Mouse (Mus musculus): ENCODE measurements around the gene Pde9a. TPM values are rescaled to one million over a fixed set of nuclear protein-coding genes. Genes with fewer than 3 reads are reported as not detected.
A peak's percentile ranks its signal among the peaks of the same experiment; 100 is the strongest.

The Pde9a gene
- polyA plus RNA-seq, 1 experiment = 83.6 TPM

DNA sequence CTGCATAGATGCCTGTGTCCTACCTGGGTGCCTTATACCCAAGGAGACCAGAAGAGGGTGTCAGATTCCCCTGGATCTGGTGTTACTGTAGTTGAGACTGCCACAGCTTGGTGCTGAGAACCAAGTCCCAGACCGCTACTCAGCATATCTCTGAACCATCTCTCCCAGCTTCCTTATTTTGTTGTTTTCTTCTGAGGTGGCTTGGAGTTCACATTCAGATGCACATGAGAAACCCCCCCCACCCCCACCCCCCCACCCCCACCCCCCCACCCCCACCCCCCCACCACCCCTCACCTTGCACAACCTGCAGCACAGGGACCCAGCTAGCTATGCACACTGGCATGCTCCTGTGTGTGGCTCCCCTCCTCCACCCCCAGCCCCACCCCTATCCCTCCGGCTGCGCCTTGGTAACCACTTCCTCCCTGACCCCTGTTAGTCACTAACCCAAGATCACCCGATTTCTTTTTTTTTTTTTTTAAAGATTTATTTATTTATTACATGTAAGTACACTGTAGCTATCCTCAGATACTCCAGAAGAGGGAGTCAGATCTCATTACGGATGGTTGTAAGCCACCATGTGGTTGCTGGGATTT is 50.9 kb downstream of the Pde9a start:
- peaks cover 8% of the 10 kb centered on the region for H3K4me1 ChIP-seq (ENCODE audit: control insufficient read depth, insufficient read depth, low read length)
- no peak for DNase-seq
- 50% methylated on average over 4 of the region's 5 CpGs for WGBS
- no peak overlapping the region for H3K4me3 ChIP-seq (replicated peaks; ENCODE audit: extremely low read depth, low read depth, low read length)
- TF ChIP-seq POLR2A (IDR thresholded peaks at IDR 0.05; ENCODE audit: borderline replicate concordance, extremely low read depth, low read depth, low read length) = no peak
- TF ChIP-seq CTCF (IDR thresholded peaks at IDR 0.05; ENCODE audit: insufficient read depth, low read length) = no peak

DNA sequence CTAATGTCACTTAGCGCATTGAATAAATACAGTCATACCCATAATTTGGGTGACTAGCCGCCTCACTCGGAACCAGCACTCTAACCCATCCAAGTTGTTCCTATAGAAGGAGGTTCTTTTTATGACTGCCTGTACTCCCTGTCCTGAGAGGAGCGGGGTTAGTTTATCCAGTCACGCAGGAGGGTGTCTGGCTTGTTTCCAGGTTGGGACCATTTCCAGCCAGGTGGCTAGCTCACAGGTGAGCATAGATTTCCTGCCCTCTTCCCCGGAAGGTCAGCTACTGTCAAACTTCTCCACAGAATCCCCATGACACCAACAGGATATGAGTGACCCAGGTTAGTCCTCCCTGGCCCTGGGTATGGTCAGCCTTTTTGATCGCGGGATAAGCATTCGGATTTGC is 51.5 kb downstream of the Pde9a start:
- H3K4me3 ChIP-seq (replicated peaks; ENCODE audit: extremely low read depth, low read depth, low read length) = no peak overlapping the region
- TF ChIP-seq POLR2A (IDR thresholded peaks at IDR 0.05; ENCODE audit: borderline replicate concordance, extremely low read depth, low read depth, low read length) = no peak
- no peak for TF ChIP-seq CTCF (IDR thresholded peaks at IDR 0.05; ENCODE audit: insufficient read depth, low read length)
- no peak for DNase-seq
- WGBS = 89% methylated on average over 9 of the region's 9 CpGs
- peaks cover 8% of the 10 kb centered on the region for H3K4me1 ChIP-seq (ENCODE audit: control insufficient read depth, insufficient read depth, low read length)

DNA sequence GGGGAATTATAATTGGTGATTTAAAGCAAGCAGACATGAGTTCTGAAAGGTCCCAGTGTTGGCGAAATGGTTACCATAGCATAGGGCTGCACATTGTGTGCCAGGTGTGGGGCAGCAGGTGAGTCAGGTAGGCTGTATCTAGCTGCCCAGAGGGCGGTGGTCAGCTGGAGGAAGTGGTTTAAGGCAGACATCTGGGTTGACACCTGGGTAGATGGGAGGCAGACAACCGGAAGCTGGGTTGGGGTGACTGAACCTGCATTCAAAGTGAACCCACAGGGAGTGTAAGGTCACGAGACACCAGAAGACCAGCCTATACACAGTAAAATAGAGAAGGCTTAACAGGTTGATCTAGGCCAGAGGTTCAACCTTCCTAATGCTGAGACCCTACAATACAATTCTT is 54.0 kb downstream of the Pde9a start:
- DNase-seq = no peak
- no peak overlapping the region for H3K4me3 ChIP-seq (replicated peaks; ENCODE audit: extremely low read depth, low read depth, low read length)
- peaks cover 12% of the 10 kb centered on the region for H3K4me1 ChIP-seq (ENCODE audit: control insufficient read depth, insufficient read depth, low read length)
- WGBS = 81% methylated on average over 4 of the region's 4 CpGs
- TF ChIP-seq POLR2A (IDR thresholded peaks at IDR 0.05; ENCODE audit: borderline replicate concordance, extremely low read depth, low read depth, low read length) (no peak), CTCF (IDR thresholded peaks at IDR 0.05; ENCODE audit: insufficient read depth, low read length) (no peak)

DNA sequence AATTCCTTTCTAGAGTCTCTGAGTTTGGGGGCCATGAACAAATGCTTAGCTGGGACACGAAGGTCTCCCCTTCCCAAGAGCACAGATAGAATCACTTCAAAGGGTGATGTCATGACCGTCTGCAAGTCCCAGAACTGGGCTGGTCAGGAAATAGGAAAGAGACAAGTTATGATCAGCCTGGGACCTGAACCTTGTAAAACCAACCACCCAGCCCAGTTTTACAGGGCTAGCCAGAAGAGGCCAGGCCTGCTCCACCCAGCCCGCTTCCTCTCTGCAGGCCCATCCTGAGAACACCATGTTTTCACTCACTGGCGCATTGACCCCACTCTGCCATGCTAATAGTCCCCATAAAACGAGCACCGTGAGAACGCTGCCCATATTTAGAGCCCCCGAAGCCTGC is 56.5 kb downstream of the Pde9a start:
- WGBS = 67% methylated on average over 8 of the region's 8 CpGs
- DNase-seq = no peak
- TF ChIP-seq POLR2A (IDR thresholded peaks at IDR 0.05; ENCODE audit: borderline replicate concordance, extremely low read depth, low read depth, low read length) (no peak), CTCF (IDR thresholded peaks at IDR 0.05; ENCODE audit: insufficient read depth, low read length) (no peak)

DNA sequence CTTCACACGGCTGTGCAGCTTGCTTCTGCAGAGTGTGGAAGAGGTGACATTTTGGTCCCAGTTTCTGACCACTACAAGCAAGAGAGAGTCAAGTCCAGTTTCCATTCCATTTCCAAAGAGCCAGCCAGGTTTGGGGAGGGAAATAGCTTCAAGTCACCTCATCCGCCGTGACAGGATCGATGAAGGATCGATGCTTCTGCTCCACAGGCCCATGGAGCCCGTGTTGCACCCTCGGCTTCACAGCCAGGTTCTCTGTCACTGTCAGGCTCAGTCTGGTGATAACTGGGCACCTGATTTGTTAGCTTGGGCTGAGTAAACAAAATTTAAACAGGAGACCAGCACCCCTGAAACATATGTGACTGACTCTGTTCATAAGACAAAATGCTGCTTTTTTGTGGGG is 58.2 kb downstream of the Pde9a start:
- 64% methylated on average over 7 of the region's 7 CpGs for WGBS
- no peak for DNase-seq
- Histone ChIP-seq H3K4me1 (ENCODE audit: control insufficient read depth, insufficient read depth, low read length) (peaks cover 18% of the 10 kb centered on the region), H3K4me3 (replicated peaks; ENCODE audit: extremely low read depth, low read depth, low read length) (no peak overlapping the region)
- TF ChIP-seq POLR2A (IDR thresholded peaks at IDR 0.05; ENCODE audit: borderline replicate concordance, extremely low read depth, low read depth, low read length) = no peak

More for the DNA sequence above, 56.5 kb downstream of the Pde9a start:
- H3K4me1 ChIP-seq (ENCODE audit: control insufficient read depth, insufficient read depth, low read length) = peaks cover 18% of the 10 kb centered on the region
- no peak overlapping the region for H3K4me3 ChIP-seq (replicated peaks; ENCODE audit: extremely low read depth, low read depth, low read length)

DNA sequence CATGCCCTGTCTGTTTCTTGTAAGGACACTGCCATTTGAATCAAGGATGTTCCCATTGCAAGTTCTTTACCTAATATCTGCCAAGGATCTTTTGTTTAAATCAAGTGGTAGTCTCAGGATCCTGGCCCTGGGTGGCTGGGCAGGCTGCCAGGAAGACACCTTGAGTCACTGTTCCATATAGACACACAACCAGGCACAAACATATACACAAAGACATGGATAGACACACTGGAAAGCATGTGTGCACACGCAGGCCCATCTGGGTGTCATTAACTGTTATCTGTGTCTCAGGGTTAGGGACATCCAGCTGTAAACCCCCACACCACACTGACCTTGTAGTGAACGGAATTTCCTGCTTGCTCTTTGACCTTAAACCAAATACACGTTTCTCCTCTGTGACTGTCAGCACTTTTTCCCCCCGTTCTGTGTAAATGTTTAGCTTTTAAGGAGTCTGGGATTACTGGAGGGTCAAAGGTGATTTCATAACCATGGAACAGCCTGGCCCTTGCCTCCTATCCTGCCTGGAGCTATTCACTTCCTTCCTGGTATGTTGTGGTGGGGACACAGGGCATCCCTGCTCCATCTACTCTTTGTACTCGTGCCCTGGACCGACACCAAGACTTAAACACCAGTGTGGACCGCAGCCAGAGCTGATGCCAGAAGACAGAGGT is 59.2 kb downstream of the Pde9a start:
- TF ChIP-seq CTCF (IDR thresholded peaks at IDR 0.05; ENCODE audit: insufficient read depth, low read length) (no peak), POLR2A (IDR thresholded peaks at IDR 0.05; ENCODE audit: borderline replicate concordance, extremely low read depth, low read depth, low read length) (no peak)
- WGBS = 29% methylated on average over 7 of the region's 7 CpGs
- DNase-seq = peak; percentile 31
- Histone ChIP-seq H3K4me3 (replicated peaks; ENCODE audit: extremely low read depth, low read depth, low read length) (no peak overlapping the region), H3K4me1 (ENCODE audit: control insufficient read depth, insufficient read depth, low read length) (peaks cover 18% of the 10 kb centered on the region)

DNA sequence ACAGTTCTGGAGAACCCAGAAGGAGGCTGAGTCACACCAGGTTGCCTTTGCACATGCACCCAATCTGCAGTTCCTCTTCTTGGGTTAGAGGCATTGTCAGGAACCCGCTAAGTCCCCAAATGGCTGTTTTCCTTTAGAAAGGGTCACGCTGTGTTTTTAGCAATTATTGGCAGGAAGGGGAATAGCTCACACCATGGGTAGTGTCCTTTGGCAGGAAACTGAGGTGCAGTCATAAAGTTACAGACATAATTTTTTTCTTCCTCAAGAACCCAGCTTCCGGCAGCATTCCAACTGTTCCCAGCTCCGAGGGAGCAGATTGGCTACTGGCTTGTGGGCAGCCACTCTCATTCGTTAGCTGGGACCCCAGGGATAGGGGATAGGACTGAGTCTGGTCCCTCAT is 61.8 kb downstream of the Pde9a start:
- no peak for TF ChIP-seq POLR2A (IDR thresholded peaks at IDR 0.05; ENCODE audit: borderline replicate concordance, extremely low read depth, low read depth, low read length)
- no peak for TF ChIP-seq CTCF (IDR thresholded peaks at IDR 0.05; ENCODE audit: insufficient read depth, low read length)
- H3K4me3 ChIP-seq (replicated peaks; ENCODE audit: extremely low read depth, low read depth, low read length) = no peak overlapping the region
- peaks cover 23% of the 10 kb centered on the region for H3K4me1 ChIP-seq (ENCODE audit: control insufficient read depth, insufficient read depth, low read length)
- 54% methylated on average over 5 of the region's 5 CpGs for WGBS
- DNase-seq = no peak

DNA sequence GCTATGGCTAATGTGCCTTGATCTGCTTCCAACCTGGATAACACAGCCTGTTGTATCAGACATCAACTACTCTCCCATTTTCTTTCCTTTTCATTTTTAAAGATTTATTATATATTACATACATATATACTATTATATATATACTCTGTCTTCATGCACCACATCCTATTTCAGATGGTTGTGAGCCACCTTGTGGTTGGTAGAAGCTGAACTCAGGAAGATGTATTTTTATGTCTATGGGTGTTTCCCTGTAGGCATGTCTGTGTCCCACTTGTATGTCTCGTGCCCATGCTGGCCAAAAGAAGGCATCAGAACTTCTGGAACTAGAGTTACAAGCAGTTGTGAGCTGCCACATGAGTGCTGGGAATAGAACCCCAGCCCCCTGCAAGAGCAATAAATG is 62.5 kb downstream of the Pde9a start:
- no peak for DNase-seq
- TF ChIP-seq CTCF (IDR thresholded peaks at IDR 0.05; ENCODE audit: insufficient read depth, low read length) = no peak
- TF ChIP-seq POLR2A (IDR thresholded peaks at IDR 0.05; ENCODE audit: borderline replicate concordance, extremely low read depth, low read depth, low read length) = no peak
- Histone ChIP-seq H3K4me3 (replicated peaks; ENCODE audit: extremely low read depth, low read depth, low read length) (no peak overlapping the region), H3K4me1 (ENCODE audit: control insufficient read depth, insufficient read depth, low read length) (peaks cover 21% of the 10 kb centered on the region)
- 56% methylated on average over 1 of the region's 1 CpGs for WGBS

DNA sequence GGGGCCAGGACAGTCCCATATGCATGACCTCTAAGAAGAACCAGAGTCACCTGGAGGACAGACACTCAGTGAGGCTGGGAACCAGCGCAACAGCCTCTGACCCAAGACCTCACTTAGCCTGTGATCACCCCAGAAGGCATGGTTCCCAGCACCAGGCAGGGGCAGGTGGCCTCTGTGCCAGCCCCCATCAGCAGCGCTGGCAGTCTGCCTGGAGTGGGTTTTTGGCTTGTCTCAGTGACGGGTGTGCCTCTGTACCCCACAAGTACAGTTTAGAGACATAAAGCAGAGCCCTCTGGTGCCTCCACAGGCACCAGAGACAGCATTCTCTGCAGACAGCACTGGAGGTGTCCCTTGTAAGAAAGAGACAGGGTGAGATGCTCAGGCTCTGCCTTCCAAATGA is 64.2 kb downstream of the Pde9a start:
- WGBS = 73% methylated on average over 3 of the region's 3 CpGs
- no peak for DNase-seq
- H3K4me1 ChIP-seq (ENCODE audit: control insufficient read depth, insufficient read depth, low read length) = peaks cover 13% of the 10 kb centered on the region
- no peak overlapping the region for H3K4me3 ChIP-seq (replicated peaks; ENCODE audit: extremely low read depth, low read depth, low read length)
- no peak for TF ChIP-seq POLR2A (IDR thresholded peaks at IDR 0.05; ENCODE audit: borderline replicate concordance, extremely low read depth, low read depth, low read length)
- no peak for TF ChIP-seq CTCF (IDR thresholded peaks at IDR 0.05; ENCODE audit: insufficient read depth, low read length)

DNA sequence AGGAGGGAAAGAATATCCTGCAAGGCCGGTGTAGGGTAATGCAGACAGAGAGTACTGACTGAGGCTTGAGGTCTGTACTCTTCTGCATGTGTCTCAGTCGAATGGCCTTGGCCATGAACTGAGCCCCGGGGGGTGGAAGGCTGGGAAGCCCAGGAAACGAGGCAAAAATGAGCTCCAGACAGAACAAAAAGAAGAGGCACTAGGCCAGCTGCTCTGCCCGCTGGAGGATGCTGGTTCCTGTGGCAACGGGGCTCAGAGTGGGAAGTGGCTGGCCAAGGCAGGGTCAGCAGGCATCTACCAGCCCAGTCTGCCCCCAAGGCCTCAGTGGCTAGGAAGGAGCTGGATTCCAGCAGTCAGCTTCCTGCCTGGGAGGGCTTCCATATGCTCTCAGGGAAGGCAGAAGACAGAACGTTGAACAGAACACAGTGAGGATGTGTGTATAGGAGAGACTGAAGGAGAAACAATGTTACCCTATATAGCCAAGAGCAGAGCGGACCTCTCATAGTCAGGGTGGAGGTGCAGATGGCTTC is 65.2 kb downstream of the Pde9a start:
- Histone ChIP-seq H3K4me3 (replicated peaks; ENCODE audit: extremely low read depth, low read depth, low read length) (no peak overlapping the region), H3K4me1 (ENCODE audit: control insufficient read depth, insufficient read depth, low read length) (peaks cover 9% of the 10 kb centered on the region)
- TF ChIP-seq CTCF (IDR thresholded peaks at IDR 0.05; ENCODE audit: insufficient read depth, low read length) (no peak), POLR2A (IDR thresholded peaks at IDR 0.05; ENCODE audit: borderline replicate concordance, extremely low read depth, low read depth, low read length) (no peak)
- no peak for DNase-seq
- 39% methylated on average over 8 of the region's 8 CpGs for WGBS

Data from lung, adult 2 months (tissue).